Mouse (Mus musculus) left cerebral cortex, postnatal 25 days (tissue): ENCODE data around the gene Gm10282. TPM values are rescaled to one million over a fixed set of nuclear protein-coding genes. Genes with fewer than 3 reads are reported as not detected.

Experiments used
- DNase-seq, 2 experiments: peaks; one replicate each; pipeline ENCODE4 v3.0.0; 2022; ENCODE audit warnings: low spot score in 2 of 2, mixed read lengths in 1 of 2
- intact Hi-C: fragments of 180-260 bp; cut with DNase I; formaldehyde crosslinking; loops from one replicate; pipeline ENCODE4 v1.15.1; 2025
- total RNA-seq, 2 experiments: library from RNA; stranded (reverse); gene quantifications; 2 replicates each; pipeline ENCODE4 v1.2.3; 2021

Gene Gm10282
- total RNA-seq, 2 experiments from 2014 or later = 6.1 to 7.0 TPM

DNA sequence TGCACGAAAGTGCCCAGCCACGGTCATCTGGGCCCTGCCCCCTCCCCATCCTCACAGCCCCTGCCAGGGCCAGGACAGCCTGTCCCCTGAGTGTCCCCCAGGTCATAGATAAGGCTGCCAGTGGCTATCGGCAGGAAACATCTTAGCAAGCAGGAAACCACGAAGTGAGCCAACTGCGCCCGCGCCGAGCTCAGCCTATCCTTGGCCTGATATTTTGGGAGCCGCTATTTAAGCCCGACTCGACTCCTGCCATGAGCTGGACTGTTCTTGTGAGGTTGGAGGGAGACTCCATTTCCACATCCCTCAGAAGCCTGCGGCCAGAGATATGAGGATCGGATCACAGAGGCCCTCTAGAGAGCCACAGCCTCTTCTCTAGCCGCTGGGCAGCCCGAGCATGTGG, 36.7 kb downstream of the Gm10282 start:
- peak in 1 of 2 experiments; percentile 24 for DNase-seq
- intact Hi-C loops = loop anchor here (2.0 kb wide), 1 partner anchor 26 kb away; no protein-coding TSS in a partner anchor

DNA sequence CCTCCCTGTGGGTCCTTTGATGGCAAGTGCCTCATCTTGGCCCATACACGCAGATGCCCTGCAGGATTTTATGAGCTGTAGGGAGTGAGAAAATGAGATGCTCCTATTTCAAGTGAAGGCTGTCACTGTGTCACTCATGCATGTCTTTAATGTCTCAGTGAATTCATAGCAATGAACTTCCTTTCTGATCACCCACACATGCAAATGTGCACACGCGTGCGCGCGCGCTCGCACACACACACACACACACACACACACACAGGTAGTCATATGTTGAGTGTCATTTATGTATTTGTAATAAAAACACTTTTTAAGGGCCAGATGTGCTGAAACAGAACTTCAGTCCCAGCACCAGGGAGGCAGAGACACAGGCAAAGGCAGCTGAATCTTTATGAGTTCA, 38.0 kb downstream of the Gm10282 start:
- intact Hi-C loops = no loop called here
- no peak for DNase-seq

DNA sequence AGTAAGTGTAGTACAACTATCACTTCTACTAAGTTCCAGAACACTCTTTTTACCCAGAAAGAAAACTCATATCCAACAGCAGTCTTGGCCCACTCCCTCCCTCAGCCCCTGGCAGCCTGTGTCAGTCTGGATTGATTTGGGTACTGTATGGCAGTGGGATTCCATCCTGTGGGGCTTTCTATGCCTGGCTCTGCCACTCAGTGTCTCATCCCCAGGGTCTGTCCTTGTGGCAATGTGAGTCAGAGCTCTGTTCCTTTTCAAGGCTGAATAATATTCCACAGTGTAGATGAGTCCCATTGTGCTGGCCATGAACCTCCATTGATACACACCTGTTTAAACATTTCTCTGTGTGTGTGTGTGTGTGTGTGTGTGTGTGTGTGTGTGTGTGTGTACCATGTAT, 38.4 kb downstream of the Gm10282 start:
- DNase-seq = no peak
- intact Hi-C loops = no loop called here

DNA sequence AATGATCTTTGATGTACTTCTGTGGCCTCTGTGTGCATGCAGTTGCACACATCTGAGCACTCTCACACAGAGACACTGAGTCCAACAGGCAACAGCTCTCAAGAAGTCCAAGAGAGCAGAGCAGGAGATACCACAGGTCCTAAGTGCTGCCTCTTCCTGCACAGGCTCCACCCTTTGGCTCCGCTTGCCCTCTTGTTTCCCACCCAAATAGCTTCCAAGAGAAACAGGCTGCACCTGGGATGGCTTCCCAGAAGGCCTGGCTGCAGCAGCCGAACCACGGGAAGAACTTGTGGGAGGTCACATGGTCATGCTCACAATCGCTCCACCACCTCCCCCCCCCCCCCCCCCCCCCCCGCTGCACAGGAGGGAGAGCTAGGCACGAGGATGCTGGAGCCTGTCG, 39.7 kb downstream of the Gm10282 start:
- DNase-seq = no peak

DNA sequence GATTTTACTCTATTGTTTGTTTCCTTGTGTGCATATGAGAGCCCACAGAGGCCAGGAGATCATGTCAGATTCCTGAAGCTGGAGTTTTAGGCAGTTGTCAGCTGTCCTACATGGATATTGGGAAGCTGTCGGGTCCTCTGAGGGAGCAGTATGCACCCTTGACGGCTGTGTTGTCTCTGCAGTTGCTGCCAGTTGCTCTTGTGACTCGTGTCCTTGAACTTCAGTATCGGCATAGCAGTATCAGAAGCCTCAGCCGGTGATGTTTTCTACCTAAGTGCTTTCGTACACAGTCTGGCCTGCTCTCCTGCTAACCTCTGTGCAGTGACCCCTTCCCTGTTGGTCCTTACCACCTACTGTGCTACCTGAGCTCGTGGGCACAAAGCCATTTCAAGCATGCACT, 41.6 kb downstream of the Gm10282 start:
- no peak for DNase-seq
- intact Hi-C loops = no loop called here

More for the DNA sequence above, 39.7 kb downstream of the Gm10282 start:
- intact Hi-C loops = no loop called here

DNA sequence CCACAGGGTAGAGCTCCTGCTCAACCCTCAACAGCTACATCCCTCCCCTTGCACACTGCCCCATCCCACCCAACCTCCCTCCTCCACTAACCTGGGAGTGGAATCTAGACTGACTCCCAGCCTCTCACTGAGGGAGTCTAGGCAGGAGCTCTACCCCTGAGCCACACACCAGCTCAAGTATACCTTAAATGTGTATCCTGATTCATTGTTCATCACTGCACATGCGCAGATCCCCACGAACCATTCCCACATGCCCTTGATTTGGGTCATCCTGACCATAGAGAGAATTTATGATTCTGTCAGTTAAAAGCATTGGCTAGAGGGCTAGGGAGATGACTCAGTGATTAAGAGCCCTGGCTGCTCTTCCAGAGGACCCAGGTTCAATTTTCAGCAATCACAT, 42.3 kb downstream of the Gm10282 start:
- intact Hi-C loops = no loop called here

DNA sequence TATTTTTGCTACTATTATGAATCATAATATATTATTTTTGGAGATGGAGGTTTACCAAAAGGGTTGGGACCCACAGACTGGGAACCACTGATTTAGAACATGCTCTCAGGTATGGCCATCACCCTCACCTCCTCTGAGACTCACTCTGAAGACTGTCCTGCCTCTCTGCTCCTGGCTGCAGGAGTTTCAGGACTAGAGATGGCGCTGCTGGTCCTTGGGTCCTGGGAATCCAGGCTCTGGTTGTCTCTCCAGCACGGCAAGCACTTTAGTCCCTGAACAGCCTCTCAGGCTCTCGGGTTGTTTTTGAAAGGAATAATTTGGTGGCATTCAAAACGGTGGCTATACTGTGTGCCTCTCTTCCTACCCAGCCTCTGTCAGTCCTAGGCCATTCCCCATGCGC, 43.2 kb downstream of the Gm10282 start:
- DNase-seq = no peak
- intact Hi-C loops = loop anchor here (1.0 kb wide), 1 partner anchor 103 kb away; no protein-coding TSS in a partner anchor

More for the DNA sequence above, 42.3 kb downstream of the Gm10282 start:
- no peak for DNase-seq

DNA sequence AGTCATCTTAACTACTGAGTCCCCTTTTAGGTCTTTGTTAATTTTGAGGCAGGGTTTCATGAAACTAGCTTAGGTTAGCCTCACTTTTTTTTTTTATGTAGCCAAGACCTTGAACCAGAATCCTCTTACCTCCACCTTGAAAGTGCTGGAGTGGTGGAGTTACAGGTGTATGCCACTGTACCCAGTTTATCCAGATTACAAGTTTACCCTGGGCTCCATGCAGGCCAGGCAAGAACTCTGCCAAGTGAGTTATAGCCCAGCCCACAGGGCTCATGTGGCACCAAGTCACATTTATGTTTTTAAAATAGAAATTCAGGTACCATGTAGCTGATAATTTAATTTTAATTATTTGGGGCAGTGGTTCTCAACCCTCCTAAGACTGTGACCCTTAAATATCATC, 43.6 kb downstream of the Gm10282 start:
- intact Hi-C loops = loop anchor here (1.0 kb wide), 1 partner anchor 104 kb away; no protein-coding TSS in a partner anchor

DNA sequence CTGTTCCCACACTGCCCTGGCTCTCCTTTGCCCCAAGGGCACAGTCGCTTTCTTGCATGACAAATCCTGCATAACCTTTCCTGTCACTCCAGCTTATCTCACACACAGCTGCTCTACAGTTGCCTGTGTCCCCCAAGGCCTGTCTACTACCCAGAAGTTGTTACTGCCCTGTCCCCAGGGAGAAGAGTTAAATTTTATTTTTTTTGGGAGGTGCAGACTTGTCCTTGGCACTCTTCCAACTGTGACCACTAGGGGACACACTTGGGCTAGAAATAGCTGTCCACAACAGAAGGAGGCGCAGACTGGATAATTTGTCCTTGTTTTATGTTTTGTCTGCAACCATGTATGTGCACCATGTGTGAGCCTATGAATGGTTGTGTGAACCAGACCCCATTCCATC, 44.0 kb downstream of the Gm10282 start:
- intact Hi-C loops = loop anchor here (1.0 kb wide), 1 partner anchor 104 kb away; no protein-coding TSS in a partner anchor
- DNase-seq = peak; percentile 36 to 43

More for the DNA sequence above, 43.6 kb downstream of the Gm10282 start:
- DNase-seq = no peak

DNA sequence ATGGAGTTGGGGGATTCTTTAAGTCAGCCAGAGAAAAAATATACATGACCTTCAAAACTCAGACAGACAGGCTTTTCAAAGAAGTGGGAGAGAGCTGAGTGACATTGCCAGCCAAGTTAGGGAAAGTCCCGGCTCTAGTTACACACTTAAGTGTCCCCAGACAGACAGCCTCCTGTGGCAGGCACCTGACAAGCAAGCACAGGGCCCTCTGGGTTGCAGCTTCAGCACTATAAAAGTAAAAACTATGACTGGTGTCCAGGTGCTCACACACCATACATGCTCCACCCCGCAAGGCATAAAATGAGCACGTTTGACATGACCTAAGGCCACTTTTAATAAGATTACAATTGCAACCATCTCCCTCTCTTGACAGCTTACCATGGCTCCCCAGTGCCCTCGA, 44.5 kb downstream of the Gm10282 start:
- intact Hi-C loops = no loop called here
- DNase-seq = no peak

DNA sequence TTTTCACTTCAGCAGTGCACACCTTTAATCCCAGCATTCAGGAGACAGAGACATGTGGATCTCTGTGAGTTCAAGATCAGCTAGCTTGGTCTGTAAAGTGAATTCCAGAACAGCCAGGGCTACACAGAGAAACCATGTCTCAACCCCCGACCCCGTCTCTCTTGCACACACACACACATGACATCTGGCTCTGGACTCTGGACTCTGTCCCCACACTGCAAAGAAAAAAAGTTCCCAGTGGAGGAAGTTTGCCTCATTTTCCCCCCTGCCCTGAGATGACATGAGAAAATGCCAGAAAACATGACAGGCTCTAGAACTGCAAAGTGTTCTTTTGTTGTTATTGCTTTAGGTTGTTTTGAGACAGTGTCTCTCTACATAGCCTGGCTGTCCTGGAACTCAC, 45.2 kb downstream of the Gm10282 start:
- no peak for DNase-seq
- intact Hi-C loops = no loop called here

DNA sequence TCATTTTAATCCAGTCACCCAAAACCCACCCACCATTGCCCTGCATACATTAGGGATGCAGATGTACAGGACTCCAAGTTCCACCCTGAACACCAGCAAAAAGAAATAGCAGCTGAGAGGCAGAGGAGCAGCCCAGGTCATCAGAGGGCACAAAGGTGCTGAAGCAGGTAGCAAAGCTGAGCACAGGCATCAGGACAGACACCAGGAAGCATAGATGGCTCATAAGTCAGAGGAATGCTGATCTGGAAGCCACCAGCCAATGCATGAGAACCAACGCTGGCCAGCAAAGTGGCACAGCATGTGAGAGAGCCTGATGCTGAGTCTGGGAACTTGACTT, 47.2 kb downstream of the Gm10282 start:
- no peak for DNase-seq
- intact Hi-C loops = no loop called here

DNA sequence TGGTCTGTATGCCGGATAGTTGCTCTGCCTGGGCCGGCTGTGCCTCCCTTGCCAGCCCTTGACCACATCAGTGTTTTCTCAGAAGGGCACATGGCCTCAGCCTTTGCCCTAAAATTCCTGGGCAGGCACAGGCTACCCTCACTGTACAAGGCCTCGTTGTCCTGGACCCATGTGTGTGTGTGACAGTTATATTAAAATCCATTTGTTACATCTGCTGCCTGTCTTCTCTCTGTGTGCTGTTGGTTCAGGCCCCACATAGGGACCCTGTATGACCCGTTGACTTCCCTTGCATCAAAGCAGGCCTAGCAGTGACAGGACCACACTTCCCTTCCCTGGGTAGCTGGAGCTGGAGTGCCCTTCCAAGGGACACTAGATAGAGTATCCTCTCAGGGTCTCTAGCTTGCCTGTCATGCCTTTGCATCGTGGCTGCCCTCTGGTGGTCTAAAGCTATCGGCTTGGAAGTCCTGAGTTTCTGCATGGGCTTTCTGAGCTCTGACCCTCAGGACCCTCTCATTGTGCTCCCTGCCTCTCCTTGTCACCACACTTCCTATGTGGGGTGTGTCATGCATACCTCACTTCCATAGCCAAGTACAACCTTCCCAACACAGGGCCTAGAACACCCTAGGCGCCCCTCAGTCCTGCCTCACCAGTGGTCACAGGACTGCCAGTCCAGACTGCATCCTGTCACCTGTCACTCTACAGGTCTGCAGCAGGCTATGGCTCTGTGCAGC, 47.7 kb downstream of the Gm10282 start:
- peak in 1 of 2 experiments; percentile 26 for DNase-seq
- intact Hi-C loops = no loop called here

Other genes with a start within 250 kb of the Gm10282 start
- not detected for gene Olfr373, start 222.1 kb downstream of the Gm10282 start, total RNA-seq
- not detected for gene Olfr374, start 198.2 kb downstream of the Gm10282 start, total RNA-seq
- gene Tpm4, start 170.3 kb downstream of the Gm10282 start, total RNA-seq = 10 to 100 TPM; 30.2 to 30.9 TPM
- 10 to 100 TPM; 40.9 to 41.9 TPM for gene Rab8a, start 144.1 kb downstream of the Gm10282 start, total RNA-seq
- gene Hsh2d, start 115.6 kb downstream of the Gm10282 start, total RNA-seq = not detected
- gene Cib3, start 92.4 kb downstream of the Gm10282 start, total RNA-seq = under 1 TPM in 1 of 2 experiments, not detected in 1; 0.53 TPM
- not detected for gene Gm11034, start 91.6 kb downstream of the Gm10282 start, total RNA-seq
- gene Fam32a, start 85.5 kb downstream of the Gm10282 start, total RNA-seq = 10 to 100 TPM; 54.4 to 54.8 TPM
- gene Ap1m1, start 65.2 kb downstream of the Gm10282 start, total RNA-seq = 10 to 100 TPM; 84.5 to 91.3 TPM
- gene Klf2, start 13.8 kb upstream of the Gm10282 start, total RNA-seq = 10 to 100 TPM; 13.6 to 18.2 TPM
- gene Eps15l1, start 116.2 kb upstream of the Gm10282 start, total RNA-seq = 10 to 100 TPM; 59.9 to 72.1 TPM
- gene Calr3, start 138.6 kb upstream of the Gm10282 start, total RNA-seq = 1 to 10 TPM in 1 of 2 experiments, under 1 TPM in 1; 0.96 to 1.4 TPM
- gene 1700030K09Rik, start 138.6 kb upstream of the Gm10282 start, total RNA-seq = 10 to 100 TPM; 10.9 to 13.5 TPM
- gene Cherp, start 170.0 kb upstream of the Gm10282 start, total RNA-seq = 10 to 100 TPM; 66.5 to 68.6 TPM
- gene Slc35e1, start 187.4 kb upstream of the Gm10282 start, total RNA-seq = 10 to 100 TPM; 52.8 to 53.4 TPM
- 10 to 100 TPM in 1 of 2 experiments, 1 to 10 TPM in 1; 9.5 to 10.4 TPM for gene Med26, start 243.0 kb upstream of the Gm10282 start, total RNA-seq